Mouse (Mus musculus): ENCODE results near the gene H2al1f. TPM values are rescaled to one million over a fixed set of nuclear protein-coding genes. Genes with fewer than 3 reads are reported as not detected.
A peak's percentile ranks its signal among the peaks of the same experiment; 100 is the strongest.
"Not testable (repeated sequence)": the region's sequence is repeated elsewhere in the genome, so short reads cannot be mapped to it uniquely, and the experiment has no call there.

Gene H2al1f
- not detected in 2 replicates for polyA plus RNA-seq (2015; fragmentation: Nextera tagmentation; extraction: Ambion mirVana)

DNA sequence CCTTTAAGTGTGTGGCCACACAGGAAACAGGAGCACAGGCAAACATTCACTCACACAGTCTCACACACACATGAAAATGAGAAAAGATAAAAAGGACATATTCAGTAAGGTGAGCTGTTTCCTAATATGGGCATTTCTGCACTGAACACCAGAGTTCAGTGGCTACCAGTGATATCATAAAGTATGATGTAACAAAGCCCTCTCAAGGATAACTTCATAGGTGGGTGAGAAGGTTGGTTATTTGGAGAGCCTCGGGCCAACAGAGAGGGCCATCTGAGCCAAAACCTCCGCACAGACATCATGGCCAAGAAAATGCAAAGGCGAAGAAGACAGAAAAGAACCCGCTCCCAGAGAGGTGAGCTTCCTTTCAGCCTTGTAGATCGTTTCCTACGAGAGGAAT, at the start of gene H2al1f:
H2al1f (plus strand) TSS at position 301 of the 400 bp plus-strand sequence.
- not testable (repeated sequence) for H3K4me1 ChIP-seq (replicated peaks); H3K27ac ChIP-seq; H3K27me3 ChIP-seq (replicated peaks); H3K9ac ChIP-seq; H3K4me2 ChIP-seq (replicated peaks); H3K36me3 ChIP-seq; H3K9me3 ChIP-seq; ATAC-seq; H3K4me3 ChIP-seq (replicated peaks)
- no CpG with 5 or more reads among the region's 6 CpGs for WGBS

DNA sequence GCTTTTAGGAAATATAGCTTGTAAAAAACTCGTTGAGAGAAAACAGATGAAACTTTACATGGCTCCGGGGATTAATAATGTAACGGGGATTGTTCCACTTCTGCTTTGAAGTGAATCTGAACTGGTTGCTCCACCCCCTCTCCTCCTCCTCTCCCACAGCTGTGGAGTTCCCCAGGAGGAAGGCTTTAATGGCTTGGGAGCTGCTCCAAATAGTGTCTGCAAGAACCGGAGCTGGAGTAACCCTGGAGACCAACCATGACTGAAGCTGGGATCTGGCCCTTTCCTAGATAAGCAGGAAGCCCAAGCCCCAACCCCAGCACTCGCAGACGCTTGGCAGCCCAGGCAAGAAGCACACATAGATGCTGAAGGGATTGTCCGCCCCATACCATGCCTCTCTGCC, 47.2 kb upstream of the H2al1f start:
- ATAC-seq: peak; percentile 41; the same call in 1 of the 2 replicates
- Histone ChIP-seq H3K9ac (no peak overlapping the region), H3K4me2 (replicated peaks) (no peak overlapping the region), H3K36me3 (no peaks in the 10 kb centered on the region), H3K9me3 (no peaks in the 10 kb centered on the region), H3K4me1 (replicated peaks) (no peaks in the 10 kb centered on the region), H3K27ac (0 out of 2 replicates have a peak overlapping the region, but pooled peaks have one; percentile 17), H3K27me3 (replicated peaks) (no peaks in the 10 kb centered on the region), H3K4me3 (replicated peaks) (no peak overlapping the region)
- WGBS: 45% methylated on average over 7 of the region's 7 CpGs

- Histone ChIP-seq H3K36me3 (no peaks in the 10 kb centered on the region), H3K4me1 (replicated peaks) (no peaks in the 10 kb centered on the region), H3K27me3 (replicated peaks) (no peaks in the 10 kb centered on the region), H3K4me3 (replicated peaks) (no peak overlapping the region), H3K9me3 (no peaks in the 10 kb centered on the region), H3K9ac (no peak overlapping the region), H3K4me2 (replicated peaks) (no peak overlapping the region), H3K27ac (no peak overlapping the region)
- ATAC-seq: no peak
- 83% methylated on average over 3 of the region's 3 CpGs for WGBS
Measured at GRCm38 (mm10) chrX:11269074-11269473, 45.9 kb upstream of the H2al1f start.

- no peaks in the 10 kb centered on the region for H3K4me1 ChIP-seq (replicated peaks)
- no peak overlapping the region for H3K27ac ChIP-seq
- H3K36me3 ChIP-seq: no peaks in the 10 kb centered on the region
- 58% methylated on average over 3 of the region's 3 CpGs for WGBS
- H3K9me3 ChIP-seq: no peaks in the 10 kb centered on the region
- peak; percentile 47; the same call in 1 of the 2 replicates for ATAC-seq
- no peak overlapping the region for H3K4me2 ChIP-seq (replicated peaks)
- H3K9ac ChIP-seq: no peak overlapping the region
- no peak overlapping the region for H3K4me3 ChIP-seq (replicated peaks)
- no peaks in the 10 kb centered on the region for H3K27me3 ChIP-seq (replicated peaks)
Measured at GRCm38 (mm10) chrX:11273190-11273589, 41.8 kb upstream of the H2al1f start.

GRCm38 (mm10) chrX:11277083-11277482, 37.9 kb upstream of the H2al1f start:
- H3K4me3 ChIP-seq (replicated peaks): no peak overlapping the region
- no peaks in the 10 kb centered on the region for H3K27me3 ChIP-seq (replicated peaks)
- H3K4me2 ChIP-seq (replicated peaks): no peak overlapping the region
- no peak overlapping the region for H3K27ac ChIP-seq
- no peaks in the 10 kb centered on the region for H3K36me3 ChIP-seq
- H3K9me3 ChIP-seq: no peaks in the 10 kb centered on the region
- H3K9ac ChIP-seq: no peak overlapping the region
- no peak for ATAC-seq
- H3K4me1 ChIP-seq (replicated peaks): no peaks in the 10 kb centered on the region
- 67% methylated on average over 6 of the region's 6 CpGs for WGBS

- H3K9ac ChIP-seq: no peak overlapping the region
- H3K4me1 ChIP-seq (replicated peaks): no peaks in the 10 kb centered on the region
- H3K4me2 ChIP-seq (replicated peaks): no peak overlapping the region
- no peaks in the 10 kb centered on the region for H3K36me3 ChIP-seq
- no peaks in the 10 kb centered on the region for H3K27me3 ChIP-seq (replicated peaks)
- H3K27ac ChIP-seq: no peak overlapping the region
- ATAC-seq: no peak
- 74% methylated on average over 2 of the region's 2 CpGs for WGBS
- no peak overlapping the region for H3K4me3 ChIP-seq (replicated peaks)
- H3K9me3 ChIP-seq: no peaks in the 10 kb centered on the region
Measured at GRCm38 (mm10) chrX:11280741-11281140, 34.2 kb upstream of the H2al1f start.

- H3K4me1 ChIP-seq (replicated peaks): peaks cover 5% of the 10 kb centered on the region; the same call in 1 of the 2 replicates
- H3K9ac ChIP-seq: no peak overlapping the region
- no peaks in the 10 kb centered on the region for H3K36me3 ChIP-seq
- WGBS: 46% methylated on average over 14 of the region's 14 CpGs
- H3K27me3 ChIP-seq (replicated peaks): no peaks in the 10 kb centered on the region; the same call in 1 of the 2 replicates
- H3K4me2 ChIP-seq (replicated peaks): no peak overlapping the region
- H3K4me3 ChIP-seq (replicated peaks): no peak overlapping the region
- no peaks in the 10 kb centered on the region for H3K9me3 ChIP-seq
- ATAC-seq: peak; percentile 25; the same call in 1 of the 2 replicates
- H3K27ac ChIP-seq: no peak overlapping the region
Measured at GRCm38 (mm10) chrX:11288306-11288882, 26.6 kb upstream of the H2al1f start.

DNA sequence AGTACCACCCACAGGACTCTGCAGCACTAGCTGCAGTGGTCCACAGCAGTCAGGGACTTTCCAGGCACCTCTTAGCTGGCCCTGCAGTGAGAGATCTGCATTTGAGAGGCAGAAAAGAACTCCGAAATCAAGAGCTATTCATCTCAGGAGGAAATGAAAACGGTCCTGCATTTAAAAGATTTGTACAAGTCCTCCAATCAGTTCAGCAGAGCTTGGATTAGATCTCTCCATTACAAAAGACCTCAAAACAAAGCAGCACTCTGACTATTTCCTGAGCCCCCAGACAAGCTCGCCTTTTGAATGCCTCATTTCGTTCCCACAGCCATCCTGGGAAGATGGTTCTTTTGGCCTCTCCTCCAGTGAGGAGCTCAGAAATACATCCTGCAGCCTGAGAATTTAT, 25.7 kb upstream of the H2al1f start:
- Histone ChIP-seq H3K36me3 (no peaks in the 10 kb centered on the region), H3K9ac (no peak overlapping the region), H3K4me2 (replicated peaks) (no peak overlapping the region), H3K4me3 (replicated peaks) (no peak overlapping the region), H3K4me1 (replicated peaks) (peaks cover 5% of the 10 kb centered on the region; the same call in 1 of the 2 replicates), H3K27me3 (replicated peaks) (no peaks in the 10 kb centered on the region; the same call in 1 of the 2 replicates), H3K9me3 (no peaks in the 10 kb centered on the region), H3K27ac (no peak overlapping the region)
- 80% methylated on average over 4 of the region's 4 CpGs for WGBS
- ATAC-seq: no peak

DNA sequence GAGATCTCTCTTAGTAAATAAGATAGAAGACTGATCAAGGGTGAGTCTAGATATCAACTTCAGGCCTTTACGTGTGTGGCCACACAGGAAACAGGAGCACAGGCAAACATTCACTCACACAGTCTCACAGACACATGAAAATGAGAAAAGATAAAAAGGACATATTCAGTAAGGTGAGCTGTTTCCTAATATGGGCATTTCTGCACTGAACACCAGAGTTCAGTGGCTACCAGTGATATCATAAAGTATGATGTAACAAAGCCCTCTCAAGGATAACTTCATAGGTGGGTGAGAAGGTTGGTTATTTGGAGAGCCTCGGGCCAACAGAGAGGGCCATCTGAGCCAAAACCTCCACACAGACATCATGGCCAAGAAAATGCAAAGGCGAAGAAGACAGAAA, 16.0 kb upstream of the H2al1f start, which contains the start of gene H2al1a:
H2al1a (plus strand) TSS at position 301 of the 400 bp plus-strand sequence.
- H3K9me3 ChIP-seq; ATAC-seq; H3K4me2 ChIP-seq (replicated peaks); H3K27ac ChIP-seq; H3K4me1 ChIP-seq (replicated peaks); H3K4me3 ChIP-seq (replicated peaks); H3K27me3 ChIP-seq (replicated peaks); H3K9ac ChIP-seq; H3K36me3 ChIP-seq: not testable (repeated sequence)
- no CpG with 5 or more reads among the region's 3 CpGs for WGBS

- ATAC-seq; H3K27ac ChIP-seq; H3K36me3 ChIP-seq; H3K27me3 ChIP-seq (replicated peaks); H3K4me2 ChIP-seq (replicated peaks); H3K9me3 ChIP-seq; H3K4me3 ChIP-seq (replicated peaks); H3K4me1 ChIP-seq (replicated peaks); H3K9ac ChIP-seq: not testable (repeated sequence)
- 82% methylated on average over 1 of the region's 3 CpGs for WGBS
Measured at GRCm38 (mm10) chrX:11302132-11302531, 12.8 kb upstream of the H2al1f start, which contains the start of gene H2al1b. Gene H2al1b (plus strand): TSS chrX:11302432.

DNA sequence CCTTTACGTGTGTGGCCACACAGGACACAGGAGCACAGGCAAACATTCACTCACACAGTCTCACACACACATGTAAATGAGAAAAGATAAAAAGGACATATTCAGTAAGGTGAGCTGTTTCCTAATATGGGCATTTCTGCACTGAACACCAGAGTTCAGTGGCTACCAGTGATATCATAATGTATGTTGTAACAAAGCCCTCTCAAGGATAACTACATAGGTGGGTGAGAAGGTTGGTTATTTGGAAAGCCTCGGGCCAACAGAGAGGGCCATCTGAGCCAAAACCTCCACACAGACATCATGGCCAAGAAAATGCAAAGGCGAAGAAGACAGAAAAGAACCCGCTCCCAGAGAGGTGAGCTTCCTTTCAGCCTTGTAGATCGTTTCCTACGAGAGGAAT, 9.6 kb upstream of the H2al1f start, which contains the start of gene H2al1c:
H2al1c (plus strand) TSS at position 301 of the 400 bp plus-strand sequence.
- H3K36me3 ChIP-seq; H3K27ac ChIP-seq; H3K9ac ChIP-seq; H3K4me2 ChIP-seq (replicated peaks); ATAC-seq; H3K4me3 ChIP-seq (replicated peaks); H3K27me3 ChIP-seq (replicated peaks); H3K4me1 ChIP-seq (replicated peaks); H3K9me3 ChIP-seq: not testable (repeated sequence)
- WGBS: 82% methylated on average over 2 of the region's 6 CpGs

DNA sequence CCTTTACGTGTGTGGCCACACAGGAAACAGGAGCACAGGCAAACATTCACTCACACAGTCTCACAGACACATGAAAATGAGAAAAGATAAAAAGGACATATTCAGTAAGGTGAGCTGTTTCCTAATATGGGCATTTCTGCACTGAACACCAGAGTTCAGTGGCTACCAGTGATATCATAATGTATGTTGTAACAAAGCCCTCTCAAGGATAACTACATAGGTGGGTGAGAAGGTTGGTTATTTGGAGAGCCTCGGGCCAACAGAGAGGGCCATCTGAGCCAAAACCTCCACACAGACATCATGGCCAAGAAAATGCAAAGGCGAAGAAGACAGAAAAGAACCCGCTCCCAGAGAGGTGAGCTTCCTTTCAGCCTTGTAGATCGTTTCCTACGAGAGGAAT, 6.4 kb upstream of the H2al1f start, which contains the start of gene H2al1d:
H2al1d (plus strand) TSS at position 301 of the 400 bp plus-strand sequence.
- not testable (repeated sequence) for H3K36me3 ChIP-seq; H3K27ac ChIP-seq; H3K4me1 ChIP-seq (replicated peaks); H3K4me3 ChIP-seq (replicated peaks); H3K27me3 ChIP-seq (replicated peaks); H3K4me2 ChIP-seq (replicated peaks); ATAC-seq; H3K9ac ChIP-seq; H3K9me3 ChIP-seq
- no CpG with 5 or more reads among the region's 6 CpGs for WGBS

GRCm38 (mm10) chrX:11311634-11312033, 3.3 kb upstream of the H2al1f start, which contains the start of gene H2al1e:
Gene H2al1e (plus strand): TSS chrX:11311934.
- H3K9ac ChIP-seq; H3K4me2 ChIP-seq (replicated peaks); ATAC-seq; H3K4me1 ChIP-seq (replicated peaks); H3K27ac ChIP-seq; H3K9me3 ChIP-seq; H3K4me3 ChIP-seq (replicated peaks); H3K27me3 ChIP-seq (replicated peaks); H3K36me3 ChIP-seq: not testable (repeated sequence)
- no CpG with 5 or more reads among the region's 3 CpGs for WGBS

Measured in intestine, embryonic 15.5 days (tissue).